Mouse (Mus musculus) embryonic facial prominence, embryonic 11.5 days (tissue): ENCODE results near the gene Prkar2b. TPM values are rescaled to one million over a fixed set of nuclear protein-coding genes. Genes with fewer than 3 reads are reported as not detected.

Experiments used
- ATAC-seq: fragments of 200-750 bp; cut with Nextera tagmentation; replicated peaks from 2 replicates; pipeline ENCODE4 v1.8.0; 2017; ENCODE audit warnings: low read depth; ENCODE audit not compliant: insufficient number of reproducible peaks, low FRiP score, low TSS enrichment
- DNase-seq: peaks from one replicate; pipeline ENCODE4 v3.0.0-alpha.2; 2015; ENCODE audit warnings: low spot score
- H3K27ac ChIP-seq: fragments of 300-500 bp; sonication (generic); replicated peaks from 2 replicates; pipeline ENCODE4 v1.5.1; 2014; ENCODE audit warnings: mild to moderate bottlenecking, low read depth, low read length, control low read depth
- H3K27me3 ChIP-seq: fragments of 300-500 bp; sonication (generic); 2 replicates; pipeline ENCODE4 v1.6.1; 2014; ENCODE audit warnings: mild to moderate bottlenecking, low read length, moderate library complexity, mixed read lengths; ENCODE audit not compliant: control insufficient read depth, insufficient read depth
- H3K36me3 ChIP-seq: fragments of 300-500 bp; sonication (generic); replicated peaks from 2 replicates; pipeline ENCODE4 v1.6.1; 2014; ENCODE audit warnings: low read depth, mild to moderate bottlenecking, low read length, moderate library complexity, mixed read lengths; ENCODE audit not compliant: control insufficient read depth, insufficient read depth
- H3K4me1 ChIP-seq: fragments of 300-500 bp; sonication (generic); 2 replicates; pipeline ENCODE4 v1.6.1; 2014; ENCODE audit warnings: low read length, mixed read lengths; ENCODE audit not compliant: control insufficient read depth, insufficient read depth
- H3K4me2 ChIP-seq: fragments of 300-500 bp; sonication (generic); 2 replicates; pipeline ENCODE4 v1.6.1; 2014; ENCODE audit warnings: low read depth, mild to moderate bottlenecking, control low read depth, low read length, moderate library complexity
- H3K4me3 ChIP-seq: fragments of 300-500 bp; sonication (generic); 2 replicates; pipeline ENCODE4 v1.5.1; 2014; ENCODE audit warnings: low read depth, low read length, control low read depth
- H3K9ac ChIP-seq: fragments of 300-500 bp; sonication (generic); replicated peaks from 2 replicates; pipeline ENCODE4 v1.6.1; 2014; ENCODE audit warnings: mild to moderate bottlenecking, control low read depth, low read length
- H3K9me3 ChIP-seq: fragments of 300-500 bp; sonication (generic); replicated peaks from 2 replicates; pipeline ENCODE4 v1.6.1; 2016; ENCODE audit warnings: mild to moderate bottlenecking, low read length, inconsistent platforms, mixed read lengths; ENCODE audit not compliant: control insufficient read depth
- WGBS: fragments of 180-500 bp; shearing (Covaris S2); extraction: QIAGEN DNeasy Blood & Tissue Kit; methylation state at CpG from one replicate; pipeline ENCODE4 v1.1.7; 2014; 5-methylcytosine and 5-hydroxymethylcytosine counted together
- polyA plus RNA-seq: library from polyadenylated mRNA; unstranded; fragments of >200 nt; fragmentation: Nextera tagmentation; extraction: Ambion mirVana; gene quantifications from 2 replicates; pipeline ENCODE4 v1.2.1, GENCODE M21; 2014

Gene Prkar2b
- polyA plus RNA-seq, 1 experiment from 2014 or later, result 65.4 TPM

DNA sequence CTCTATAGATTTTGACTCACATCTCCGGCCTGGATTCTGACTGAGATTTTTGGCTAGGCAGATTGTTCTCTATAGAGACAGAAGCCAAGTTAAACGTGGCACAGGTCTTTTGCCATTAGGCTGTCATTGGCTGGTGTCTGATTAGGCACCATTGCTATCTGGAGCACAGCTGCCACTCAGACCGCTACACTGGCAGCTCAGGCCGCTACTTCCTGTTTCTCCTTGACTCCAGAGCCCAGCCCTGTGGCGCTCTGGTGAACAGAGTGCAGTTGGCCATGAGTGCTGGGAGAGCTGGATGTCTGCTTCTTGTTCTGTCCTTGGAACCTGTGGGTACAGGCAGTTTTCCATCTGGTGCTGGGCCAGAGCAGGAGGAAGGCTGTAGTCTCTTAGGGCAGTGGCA, 143.9 kb downstream of the Prkar2b start:
- ATAC-seq (no peak), DNase-seq (no peak)
- Histone ChIP-seq H3K9me3 (no peaks in the 10 kb centered on the region), H3K4me2 (no peak overlapping the region), H3K4me1 (no peaks in the 10 kb centered on the region), H3K27me3 (no peaks in the 10 kb centered on the region), H3K27ac (no peak overlapping the region), H3K36me3 (no peaks in the 10 kb centered on the region), H3K4me3 (no peak overlapping the region), H3K9ac (no peak overlapping the region)
- WGBS, result 79% methylated on average over 5 of the region's 5 CpGs

DNA sequence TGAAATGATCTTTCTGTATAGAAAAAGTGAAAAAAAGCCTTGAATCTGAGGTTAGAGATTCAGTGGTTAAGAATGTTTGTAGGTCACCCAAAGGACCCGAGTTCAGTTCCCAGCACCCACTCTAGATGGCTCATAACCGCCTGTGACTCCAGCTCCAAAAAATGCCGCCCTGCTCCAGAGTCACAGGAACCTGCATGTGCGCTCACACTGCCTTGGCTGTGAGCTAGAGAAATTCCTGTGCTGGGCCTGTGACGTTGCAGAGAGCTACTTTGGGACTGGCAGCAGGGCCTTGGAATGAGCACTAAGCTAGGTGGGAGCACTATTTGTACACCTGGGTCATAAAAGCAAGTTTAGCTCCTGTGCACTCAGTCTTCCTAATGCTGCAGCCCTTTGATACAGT, 144.4 kb downstream of the Prkar2b start:
- ATAC-seq, result no peak
- Histone ChIP-seq H3K4me3 (no peak overlapping the region), H3K27me3 (no peaks in the 10 kb centered on the region), H3K9me3 (no peaks in the 10 kb centered on the region), H3K36me3 (no peaks in the 10 kb centered on the region), H3K4me1 (no peaks in the 10 kb centered on the region), H3K27ac (no peak overlapping the region), H3K4me2 (no peak overlapping the region), H3K9ac (no peak overlapping the region)
- DNase-seq, result no peak
- WGBS, result 89% methylated on average over 5 of the region's 5 CpGs

- DNase-seq (no peak), ATAC-seq (no peak)
- no peaks in the 10 kb centered on the region for H3K4me1 ChIP-seq
- H3K27ac ChIP-seq, result no peak overlapping the region
- no peak overlapping the region for H3K4me3 ChIP-seq
- no peaks in the 10 kb centered on the region for H3K36me3 ChIP-seq
- H3K27me3 ChIP-seq, result no peaks in the 10 kb centered on the region
- H3K9ac ChIP-seq, result no peak overlapping the region
- H3K9me3 ChIP-seq, result no peaks in the 10 kb centered on the region
- WGBS, result 67% methylated on average over 4 of the region's 4 CpGs
- no peak overlapping the region for H3K4me2 ChIP-seq
Measured at GRCm38 (mm10) chr12:31913614-31914013, 147.5 kb downstream of the Prkar2b start.

DNA sequence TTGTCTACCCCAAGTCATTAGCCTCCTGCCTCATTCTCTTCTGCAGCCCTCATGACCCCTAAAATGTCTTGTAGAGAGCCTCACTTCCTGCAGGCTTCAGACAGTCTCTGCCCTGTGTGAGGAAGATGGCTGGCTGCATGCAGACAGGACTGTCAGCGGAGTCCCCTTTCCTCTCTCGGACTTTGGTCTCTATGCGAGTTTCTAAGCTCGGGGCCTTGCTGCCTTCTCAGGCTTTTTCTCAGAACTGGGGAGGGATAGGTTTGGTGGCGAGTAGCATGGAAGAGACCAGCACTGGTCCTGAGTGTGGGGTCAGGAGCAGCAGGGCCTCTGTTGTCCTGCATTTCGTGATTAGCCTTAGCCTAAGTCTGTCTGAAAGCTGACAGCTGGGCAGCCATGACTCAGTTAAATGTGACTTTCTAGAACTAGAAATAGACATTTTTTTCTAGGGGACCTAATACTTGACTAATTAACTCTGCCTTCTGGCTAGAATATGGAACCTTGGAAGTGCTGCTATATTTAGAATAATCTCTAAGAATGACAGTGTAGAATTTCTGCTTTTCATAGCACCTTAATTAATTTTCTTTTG, 148.0 kb downstream of the Prkar2b start:
- Histone ChIP-seq H3K4me3 (no peak overlapping the region), H3K4me1 (no peaks in the 10 kb centered on the region), H3K4me2 (no peak overlapping the region), H3K27me3 (no peaks in the 10 kb centered on the region), H3K27ac (no peak overlapping the region), H3K36me3 (no peaks in the 10 kb centered on the region), H3K9me3 (no peaks in the 10 kb centered on the region), H3K9ac (no peak overlapping the region)
- DNase-seq (no peak), ATAC-seq (no peak)
- 68% methylated on average over 6 of the region's 6 CpGs for WGBS

Other genes with a start within 250 kb of the Prkar2b start
- gene Hbp1, start 110.8 kb downstream of the Prkar2b start, polyA plus RNA-seq, result 129 and 137 TPM in 2 replicates
- 1.6 and 1.8 TPM in 2 replicates for gene Pik3cg, start 147.4 kb upstream of the Prkar2b start, polyA plus RNA-seq